Mouse (Mus musculus): ENCODE data around the gene Slc16a14. TPM values are rescaled to one million over a fixed set of nuclear protein-coding genes. Genes with fewer than 3 reads are reported as not detected.

Gene Slc16a14
- polyA plus RNA-seq, 1 experiment = 4.7 TPM

GRCm38 (mm10) chr1:84885921-84886320 is 49.0 kb downstream of the Slc16a14 start:
- no peak for TF ChIP-seq POLR2A (IDR thresholded peaks at IDR 0.05; ENCODE audit: extremely low read depth, insufficient read depth, low read length)
- no peak for TF ChIP-seq CTCF (IDR thresholded peaks at IDR 0.05; ENCODE audit: extremely low read depth, insufficient read depth, low read length)
- no peak overlapping the region for H3K27ac ChIP-seq (ENCODE audit: insufficient read depth, low read length)
- no peak overlapping the region for H3K4me3 ChIP-seq (ENCODE audit: insufficient read depth, low read length)
- H3K4me1 ChIP-seq (ENCODE audit: control insufficient read depth, insufficient read depth, low read length) = no peaks in the 10 kb centered on the region

GRCm38 (mm10) chr1:84885174-84885573 is 49.8 kb downstream of the Slc16a14 start:
- H3K4me1 ChIP-seq (ENCODE audit: control insufficient read depth, insufficient read depth, low read length) = no peaks in the 10 kb centered on the region
- TF ChIP-seq POLR2A (IDR thresholded peaks at IDR 0.05; ENCODE audit: extremely low read depth, insufficient read depth, low read length) (no peak), CTCF (IDR thresholded peaks at IDR 0.05; ENCODE audit: extremely low read depth, insufficient read depth, low read length) (no peak)
- no peak overlapping the region for H3K4me3 ChIP-seq (ENCODE audit: insufficient read depth, low read length)
- no peak overlapping the region for H3K27ac ChIP-seq (ENCODE audit: insufficient read depth, low read length)

- Histone ChIP-seq H3K4me3 (ENCODE audit: insufficient read depth, low read length) (no peak overlapping the region), H3K27ac (ENCODE audit: insufficient read depth, low read length) (no peak overlapping the region), H3K4me1 (ENCODE audit: control insufficient read depth, insufficient read depth, low read length) (no peaks in the 10 kb centered on the region)
- no peak for TF ChIP-seq CTCF (IDR thresholded peaks at IDR 0.05; ENCODE audit: extremely low read depth, insufficient read depth, low read length)
- TF ChIP-seq POLR2A (IDR thresholded peaks at IDR 0.05; ENCODE audit: extremely low read depth, insufficient read depth, low read length) = no peak
Observed at GRCm38 (mm10) chr1:84883889-84884288, 51.0 kb downstream of the Slc16a14 start.

- H3K4me1 ChIP-seq (ENCODE audit: control insufficient read depth, insufficient read depth, low read length) = no peaks in the 10 kb centered on the region
- H3K27ac ChIP-seq (ENCODE audit: insufficient read depth, low read length) = no peak overlapping the region
- no peak for TF ChIP-seq POLR2A (IDR thresholded peaks at IDR 0.05; ENCODE audit: extremely low read depth, insufficient read depth, low read length)
- no peak for TF ChIP-seq CTCF (IDR thresholded peaks at IDR 0.05; ENCODE audit: extremely low read depth, insufficient read depth, low read length)
- no peak overlapping the region for H3K4me3 ChIP-seq (ENCODE audit: insufficient read depth, low read length)
Observed at GRCm38 (mm10) chr1:84882937-84883336, 52.0 kb downstream of the Slc16a14 start.

- TF ChIP-seq POLR2A (IDR thresholded peaks at IDR 0.05; ENCODE audit: extremely low read depth, insufficient read depth, low read length) = no peak
- no peak for TF ChIP-seq CTCF (IDR thresholded peaks at IDR 0.05; ENCODE audit: extremely low read depth, insufficient read depth, low read length)
- no peak overlapping the region for H3K27ac ChIP-seq (ENCODE audit: insufficient read depth, low read length)
Observed at GRCm38 (mm10) chr1:84882066-84882532, 52.8 kb downstream of the Slc16a14 start.

GRCm38 (mm10) chr1:84881248-84882065 is 53.5 kb downstream of the Slc16a14 start:
- Histone ChIP-seq H3K27ac (ENCODE audit: insufficient read depth, low read length) (no peak overlapping the region), H3K4me1 (ENCODE audit: control insufficient read depth, insufficient read depth, low read length) (no peaks in the 10 kb centered on the region), H3K4me3 (ENCODE audit: insufficient read depth, low read length) (no peak overlapping the region)
- TF ChIP-seq CTCF (IDR thresholded peaks at IDR 0.05; ENCODE audit: extremely low read depth, insufficient read depth, low read length) (peak; percentile 34; the same call in 1 of the 2 replicates), POLR2A (IDR thresholded peaks at IDR 0.05; ENCODE audit: extremely low read depth, insufficient read depth, low read length) (no peak)

More at GRCm38 (mm10) chr1:84882066-84882532, 52.8 kb downstream of the Slc16a14 start:
- no peak overlapping the region for H3K4me3 ChIP-seq (ENCODE audit: insufficient read depth, low read length)
- no peaks in the 10 kb centered on the region for H3K4me1 ChIP-seq (ENCODE audit: control insufficient read depth, insufficient read depth, low read length)

GRCm38 (mm10) chr1:84879571-84880120 is 55.3 kb downstream of the Slc16a14 start:
- H3K4me1 ChIP-seq (ENCODE audit: control insufficient read depth, insufficient read depth, low read length) = no peaks in the 10 kb centered on the region
- no peak overlapping the region for H3K4me3 ChIP-seq (ENCODE audit: insufficient read depth, low read length)
- H3K27ac ChIP-seq (ENCODE audit: insufficient read depth, low read length) = no peak overlapping the region
- TF ChIP-seq CTCF (IDR thresholded peaks at IDR 0.05; ENCODE audit: extremely low read depth, insufficient read depth, low read length) (no peak), POLR2A (IDR thresholded peaks at IDR 0.05; ENCODE audit: extremely low read depth, insufficient read depth, low read length) (no peak)

GRCm38 (mm10) chr1:84877590-84877989 is 57.3 kb downstream of the Slc16a14 start:
- Histone ChIP-seq H3K4me3 (ENCODE audit: insufficient read depth, low read length) (no peak overlapping the region), H3K27ac (ENCODE audit: insufficient read depth, low read length) (no peak overlapping the region), H3K4me1 (ENCODE audit: control insufficient read depth, insufficient read depth, low read length) (no peaks in the 10 kb centered on the region)
- no peak for TF ChIP-seq CTCF (IDR thresholded peaks at IDR 0.05; ENCODE audit: extremely low read depth, insufficient read depth, low read length)
- TF ChIP-seq POLR2A (IDR thresholded peaks at IDR 0.05; ENCODE audit: extremely low read depth, insufficient read depth, low read length) = no peak

GRCm38 (mm10) chr1:84872939-84873338 is 62.0 kb downstream of the Slc16a14 start:
- Histone ChIP-seq H3K27ac (ENCODE audit: insufficient read depth, low read length) (no peak overlapping the region), H3K4me1 (ENCODE audit: control insufficient read depth, insufficient read depth, low read length) (no peaks in the 10 kb centered on the region), H3K4me3 (ENCODE audit: insufficient read depth, low read length) (no peak overlapping the region)
- TF ChIP-seq CTCF (IDR thresholded peaks at IDR 0.05; ENCODE audit: extremely low read depth, insufficient read depth, low read length) (no peak), POLR2A (IDR thresholded peaks at IDR 0.05; ENCODE audit: extremely low read depth, insufficient read depth, low read length) (no peak)

GRCm38 (mm10) chr1:84872105-84872504 is 62.8 kb downstream of the Slc16a14 start:
- TF ChIP-seq CTCF (IDR thresholded peaks at IDR 0.05; ENCODE audit: extremely low read depth, insufficient read depth, low read length) = no peak
- no peak for TF ChIP-seq POLR2A (IDR thresholded peaks at IDR 0.05; ENCODE audit: extremely low read depth, insufficient read depth, low read length)
- Histone ChIP-seq H3K4me1 (ENCODE audit: control insufficient read depth, insufficient read depth, low read length) (no peaks in the 10 kb centered on the region), H3K27ac (ENCODE audit: insufficient read depth, low read length) (no peak overlapping the region)

More at GRCm38 (mm10) chr1:84872105-84872504, 62.8 kb downstream of the Slc16a14 start:
- H3K4me3 ChIP-seq (ENCODE audit: insufficient read depth, low read length) = no peak overlapping the region

Measured in cortical plate, adult 2 months (tissue).